Mouse (Mus musculus) right cerebral cortex, postnatal 10 days (tissue): ENCODE measurements around the gene Anapc15.

Experiments
- DNase-seq, 2 experiments: peaks; one replicate each; pipeline ENCODE4 v3.0.0; 2021; ENCODE audit warnings: low spot score in 2 of 2

Gene Anapc15

GRCm38 (mm10) chr7:101847934-101848333 lies 15.6 kb upstream of the Anapc15 start:
- DNase-seq: no peak

GRCm38 (mm10) chr7:101851689-101852088 lies 11.8 kb upstream of the Anapc15 start:
- no peak for DNase-seq

- no peak for DNase-seq
Observed at GRCm38 (mm10) chr7:101852846-101853245, 10.7 kb upstream of the Anapc15 start.

GRCm38 (mm10) chr7:101853816-101854215 lies 9.7 kb upstream of the Anapc15 start:
- DNase-seq: no peak

GRCm38 (mm10) chr7:101857094-101857493 lies 6.4 kb upstream of the Anapc15 start, which contains the start of gene Folr2:
Gene Folr2 (minus strand): TSS chr7:101857194.
- DNase-seq: no peak

DNA sequence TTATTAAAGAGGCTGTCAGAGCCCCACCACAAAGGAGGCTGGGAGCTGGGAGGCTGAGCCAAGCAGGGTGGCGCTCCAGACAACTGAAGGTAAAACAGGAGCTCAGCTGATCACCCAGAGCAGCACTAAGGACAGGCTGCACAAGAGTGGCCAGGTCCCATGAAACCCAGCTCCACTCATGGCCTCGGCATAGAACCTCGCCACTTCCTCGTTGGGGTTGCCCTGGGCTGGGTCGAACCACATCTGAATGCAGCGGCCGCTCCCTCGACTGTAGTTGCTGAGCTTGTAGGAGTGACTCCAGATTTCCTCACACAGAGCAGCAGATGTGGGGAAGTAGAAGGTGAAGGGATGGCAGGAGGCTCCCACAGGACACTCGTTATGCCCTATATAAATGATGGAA lies 5.2 kb upstream of the Anapc15 start:
- peak in 1 of 2 experiments; percentile 27 for DNase-seq

DNA sequence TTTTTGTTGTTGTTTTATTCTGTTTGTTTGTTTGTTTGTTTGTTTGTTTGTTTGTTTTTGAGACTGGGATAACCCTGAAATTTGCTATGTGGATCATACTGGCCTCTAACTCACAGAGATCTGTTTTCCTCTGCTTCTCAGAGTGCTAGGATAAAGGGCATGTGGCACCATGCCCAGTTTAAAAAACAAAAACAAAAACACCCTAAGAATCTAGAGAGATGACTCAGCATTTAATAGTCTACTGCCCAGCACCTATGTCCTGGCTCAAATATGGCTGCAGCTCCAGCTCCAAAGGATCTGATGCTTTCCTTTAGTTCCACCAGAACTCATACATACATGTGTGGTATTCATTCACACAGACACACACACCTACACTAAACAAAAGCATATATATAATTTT lies 2.5 kb upstream of the Anapc15 start:
- DNase-seq: no peak

DNA sequence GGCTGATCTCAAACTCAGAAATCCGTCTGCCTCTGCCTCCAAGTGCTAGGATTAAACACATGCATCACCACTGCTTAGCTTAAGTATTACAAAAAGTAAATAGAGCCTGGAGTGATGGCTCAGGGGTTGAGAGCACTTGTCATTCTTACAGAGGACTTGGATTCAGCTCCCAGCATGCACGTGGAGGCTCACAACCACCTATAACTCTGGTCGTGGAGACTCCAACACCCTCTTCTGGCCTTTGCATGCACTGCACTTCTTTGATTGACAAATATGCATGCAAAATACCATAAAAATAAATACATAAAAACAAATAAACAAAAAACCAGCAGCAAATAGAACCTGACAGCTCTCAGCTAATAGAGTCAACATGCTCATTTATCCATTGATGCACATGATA lies 1.2 kb upstream of the Anapc15 start:
- DNase-seq: no peak

GRCm38 (mm10) chr7:101866491-101867265 lies 3.2 kb downstream of the Anapc15 start:
- DNase-seq: no peak

DNA sequence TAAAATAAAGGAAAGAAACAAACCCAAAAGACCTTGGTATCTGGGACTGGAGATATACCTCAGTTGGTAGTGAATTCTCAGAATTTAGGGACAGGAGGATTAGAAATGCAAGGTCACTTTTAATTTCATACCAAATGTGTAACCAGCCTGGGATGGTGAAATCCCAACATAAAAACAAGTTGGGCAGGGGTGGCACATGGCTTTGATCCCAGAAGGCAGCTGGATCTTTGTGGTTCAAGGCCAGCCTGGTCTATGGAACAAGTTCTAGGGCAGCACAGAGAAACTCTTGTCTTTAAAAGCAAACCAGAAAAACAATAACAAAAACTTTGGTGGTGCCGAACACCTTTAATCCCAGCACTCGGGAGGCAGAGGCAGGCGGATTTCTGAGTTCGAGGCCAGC lies 4.0 kb downstream of the Anapc15 start:
- no peak for DNase-seq

DNA sequence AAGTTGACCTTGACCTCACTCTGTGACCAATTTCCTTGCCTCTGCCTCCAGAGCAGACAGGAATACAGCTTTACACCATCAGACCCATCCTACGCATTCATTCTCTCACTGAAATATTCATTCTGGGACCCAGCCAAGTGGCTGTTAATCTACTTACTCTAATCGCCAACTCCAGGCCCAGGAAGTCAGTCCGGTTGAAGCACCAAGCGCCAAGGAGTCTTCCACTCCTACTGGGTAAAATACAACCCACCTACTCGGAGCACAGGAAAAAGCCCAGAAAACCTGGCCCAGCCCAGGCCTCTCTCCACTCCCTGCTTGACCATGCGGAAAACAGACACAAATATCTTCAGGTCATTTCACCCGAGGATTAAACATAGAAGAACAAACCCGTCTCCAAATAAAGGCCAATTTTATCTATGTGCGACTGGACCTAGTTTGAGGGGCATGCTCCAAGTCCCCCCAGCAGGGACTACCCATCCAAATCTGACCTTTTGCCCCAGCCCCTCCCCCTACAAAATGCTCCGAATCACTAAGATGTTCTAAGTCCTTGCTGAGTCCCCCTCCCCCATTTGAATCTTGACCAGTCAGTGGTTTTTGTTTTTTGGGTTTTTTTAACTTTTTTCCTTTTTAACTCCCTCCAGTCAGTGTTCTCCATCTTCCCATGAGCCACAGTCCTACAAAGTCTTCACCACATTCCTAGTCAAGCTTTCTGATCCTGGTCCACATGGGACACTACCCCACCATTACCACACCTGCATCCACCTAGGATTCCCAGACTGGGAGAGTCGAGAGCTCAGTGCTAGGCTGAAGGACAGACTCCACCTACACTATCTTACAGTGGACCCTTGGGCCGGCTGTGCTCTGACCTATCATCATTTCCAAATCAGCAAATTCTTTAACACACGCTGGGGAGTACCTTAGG lies 5.0 kb downstream of the Anapc15 start:
- DNase-seq: no peak

- no peak for DNase-seq
Observed at GRCm38 (mm10) chr7:101869163-101869500, 5.6 kb downstream of the Anapc15 start.

GRCm38 (mm10) chr7:101870629-101871028 lies 7.1 kb downstream of the Anapc15 start, which contains the start of gene Folr1:
Gene Folr1 (minus strand): TSS chr7:101870788.
- DNase-seq: no peak

- DNase-seq: no peak
Observed at GRCm38 (mm10) chr7:101871296-101871695, 7.8 kb downstream of the Anapc15 start.

DNA sequence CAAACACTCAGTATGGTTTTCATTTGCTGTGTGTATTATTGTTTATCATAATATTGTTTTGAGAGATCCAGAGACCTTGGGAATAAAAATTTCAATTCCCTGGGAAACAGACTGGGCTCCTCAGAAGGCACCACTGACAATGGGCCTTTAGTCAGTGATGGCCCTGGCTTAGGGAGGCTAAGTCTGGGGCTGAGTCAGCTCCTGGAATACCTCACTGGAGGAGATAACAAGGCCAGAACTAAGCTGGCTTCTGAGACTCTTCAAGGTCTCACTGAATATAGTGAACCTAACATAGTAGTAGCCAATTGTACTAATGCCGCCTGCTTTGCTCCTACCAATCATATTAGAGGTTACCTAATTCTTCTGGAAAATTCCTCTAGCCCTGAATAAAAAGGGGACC lies 12.5 kb downstream of the Anapc15 start:
- no peak for DNase-seq

DNA sequence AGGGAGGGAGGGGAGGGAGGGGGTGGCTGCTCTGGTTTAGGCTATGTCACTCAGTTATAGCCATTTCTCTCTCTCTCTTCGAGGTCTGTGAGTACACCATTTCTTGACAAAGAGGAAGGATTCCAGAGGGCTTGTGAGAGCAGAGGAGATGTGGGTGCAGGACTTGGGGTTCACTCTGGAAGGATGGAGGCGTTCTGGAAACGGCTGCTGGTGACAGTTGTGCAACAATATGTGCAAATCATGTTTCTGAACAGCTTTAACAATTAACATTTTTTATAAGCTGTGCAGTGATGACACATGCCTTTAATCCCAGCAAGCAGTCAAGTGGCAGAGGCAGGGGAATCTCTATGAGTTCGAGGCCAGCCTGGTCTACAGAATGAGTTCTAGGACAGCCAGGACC lies 17.3 kb downstream of the Anapc15 start:
- no peak for DNase-seq

GRCm38 (mm10) chr7:101882413-101883154 lies 19.1 kb downstream of the Anapc15 start:
- DNase-seq: no peak

DNA sequence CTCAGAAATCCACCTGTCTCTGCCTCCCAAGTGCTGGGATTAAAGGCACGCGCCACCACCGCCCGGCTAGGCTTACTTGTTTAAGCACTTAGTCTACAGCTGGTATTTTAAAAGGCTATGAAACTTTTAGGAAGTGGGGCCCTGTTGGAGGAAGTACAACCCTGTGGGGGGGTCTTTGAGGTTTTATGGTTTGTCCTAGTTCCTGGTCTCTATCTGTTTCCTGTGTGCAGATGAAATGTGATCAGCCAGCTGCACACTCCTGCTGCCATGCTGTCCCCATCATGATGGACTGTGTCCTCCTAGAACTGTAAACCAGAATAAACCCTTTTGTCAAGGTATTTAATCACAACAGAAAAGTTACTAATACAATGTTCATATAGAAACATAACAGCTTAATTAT lies 20.6 kb downstream of the Anapc15 start:
- no peak for DNase-seq

GRCm38 (mm10) chr7:101886274-101886673 lies 22.8 kb downstream of the Anapc15 start:
- DNase-seq: no peak

GRCm38 (mm10) chr7:101888460-101888859 lies 24.9 kb downstream of the Anapc15 start:
- no peak for DNase-seq

DNA sequence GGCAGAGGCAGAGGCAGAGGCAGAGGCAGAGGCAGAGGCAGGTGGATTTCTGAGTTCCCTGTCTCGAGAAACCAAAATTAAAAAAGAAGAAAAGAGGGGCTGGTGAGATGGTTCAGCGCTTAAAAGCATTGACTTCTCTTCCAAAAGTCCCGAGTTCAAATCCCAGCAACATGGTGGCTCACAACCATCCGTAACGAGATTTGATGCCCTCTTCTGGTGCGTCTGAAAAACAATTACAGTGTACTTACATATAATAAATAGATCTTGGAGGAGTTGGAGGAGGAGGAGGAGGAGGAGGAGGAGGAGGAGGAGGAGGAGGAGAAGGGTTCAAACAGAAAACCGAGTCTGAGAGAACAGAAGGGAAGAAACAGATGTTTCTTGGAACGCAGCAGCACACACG lies 32.2 kb downstream of the Anapc15 start:
- no peak for DNase-seq
